Mouse (Mus musculus): ENCODE results near the gene Olfr739. TPM values are rescaled to one million over a fixed set of nuclear protein-coding genes. Genes with fewer than 3 reads are reported as not detected.

Gene Olfr739
- total RNA-seq (2015) (not detected in 2 replicates), total RNA-seq (2017) (not detected in 2 replicates)

- no peak for ATAC-seq (ENCODE audit: poor library complexity, severe bottlenecking)
Measured at GRCm38 (mm10) chr14:50418326-50418725, at the start of gene Olfr739. TSS of gene Olfr739 (plus strand) at chr14:50418626.

- ATAC-seq (ENCODE audit: poor library complexity, severe bottlenecking) = no peak
Measured at GRCm38 (mm10) chr14:50380863-50381262, 37.6 kb upstream of the Olfr739 start, which contains the start of gene Olfr736. TSS of gene Olfr736 (plus strand) at chr14:50381163.

DNA sequence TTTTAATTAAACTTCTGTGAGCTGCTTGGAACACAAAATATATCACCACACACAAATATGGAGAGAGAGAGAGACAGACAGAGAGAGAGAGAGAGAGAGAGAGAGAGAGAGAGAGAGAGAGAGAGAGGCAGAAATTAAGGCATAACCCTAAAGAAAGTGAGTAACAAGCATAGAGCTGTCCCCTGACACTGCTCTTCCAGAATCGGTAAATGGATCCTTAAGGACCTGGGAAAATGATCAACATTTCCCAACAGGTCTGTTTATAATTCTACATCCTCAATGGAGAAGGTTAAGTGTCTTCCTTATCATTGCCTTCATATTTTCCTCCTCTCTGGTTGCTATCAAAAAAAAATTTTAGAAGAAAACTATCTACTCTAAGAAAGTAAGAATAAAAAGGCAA lies 11.2 kb upstream of the Olfr739 start, which contains the start of gene Olfr738:
Gene Olfr738, plus strand, starts transcription at position 301 of the 400 bp plus-strand sequence.
- ATAC-seq (ENCODE audit: poor library complexity, severe bottlenecking) = no peak

- ATAC-seq (ENCODE audit: poor library complexity, severe bottlenecking) = no peak
Measured at GRCm38 (mm10) chr14:50445245-50445644, 26.8 kb downstream of the Olfr739 start, which contains the start of gene Olfr740. TSS of gene Olfr740 (plus strand) at chr14:50445545.

- ATAC-seq (ENCODE audit: poor library complexity, severe bottlenecking) = no peak
Measured at GRCm38 (mm10) chr14:50472438-50472837, 54.0 kb downstream of the Olfr739 start, which contains the start of gene Olfr741. TSS of gene Olfr741 (plus strand) at chr14:50472738.

Other genes with a start within 250 kb of the Olfr739 start
- not detected in 2 replicates for gene Olfr730, start 230.4 kb upstream of the Olfr739 start, total RNA-seq (2015)
- not detected in 2 replicates for gene Olfr730, start 230.4 kb upstream of the Olfr739 start, total RNA-seq (2017)
- gene Olfr731, start 176.8 kb upstream of the Olfr739 start, total RNA-seq (2015) = not detected in 2 replicates
- not detected in 2 replicates for gene Olfr731, start 176.8 kb upstream of the Olfr739 start, total RNA-seq (2017)
- gene Olfr732, start 134.4 kb upstream of the Olfr739 start, total RNA-seq (2015) = not detected in 2 replicates
- not detected in 2 replicates for gene Olfr732, start 134.4 kb upstream of the Olfr739 start, total RNA-seq (2017)
- not detected in 2 replicates for gene Olfr733, start 117.1 kb upstream of the Olfr739 start, total RNA-seq (2015)
- not detected in 2 replicates for gene Olfr733, start 117.1 kb upstream of the Olfr739 start, total RNA-seq (2017)
- gene Olfr734, start 91.9 kb upstream of the Olfr739 start, total RNA-seq (2015) = not detected in 2 replicates
- not detected in 2 replicates for gene Olfr734, start 91.9 kb upstream of the Olfr739 start, total RNA-seq (2017)
- gene Olfr735, start 69.8 kb upstream of the Olfr739 start, total RNA-seq (2015) = not detected in 2 replicates
- gene Olfr735, start 69.8 kb upstream of the Olfr739 start, total RNA-seq (2017) = not detected in 2 replicates
- gene Tlr11, start 60.7 kb upstream of the Olfr739 start, total RNA-seq (2015) = 0.45 and 1.3 TPM in 2 replicates
- gene Tlr11, start 60.7 kb upstream of the Olfr739 start, total RNA-seq (2017) = 1.2 and 1.4 TPM in 2 replicates
- gene Olfr736, start 37.5 kb upstream of the Olfr739 start, total RNA-seq (2015) = not detected in 2 replicates
- gene Olfr736, start 37.5 kb upstream of the Olfr739 start, total RNA-seq (2017) = not detected in 2 replicates
- gene Olfr738, start 11.1 kb upstream of the Olfr739 start, total RNA-seq (2015) = not detected in 2 replicates
- gene Olfr738, start 11.1 kb upstream of the Olfr739 start, total RNA-seq (2017) = not detected in 2 replicates
- not detected in 2 replicates for gene Olfr740, start 26.9 kb downstream of the Olfr739 start, total RNA-seq (2015)
- not detected in 2 replicates for gene Olfr740, start 26.9 kb downstream of the Olfr739 start, total RNA-seq (2017)
- gene Olfr741, start 54.1 kb downstream of the Olfr739 start, total RNA-seq (2015) = not detected in 2 replicates
- not detected in 2 replicates for gene Olfr741, start 54.1 kb downstream of the Olfr739 start, total RNA-seq (2017)
- not detected in 2 replicates for gene Olfr742, start 85.0 kb downstream of the Olfr739 start, total RNA-seq (2015)
- not detected in 2 replicates for gene Olfr742, start 85.0 kb downstream of the Olfr739 start, total RNA-seq (2017)
- gene Olfr743, start 103.2 kb downstream of the Olfr739 start, total RNA-seq (2015) = not detected in 2 replicates
- gene Olfr743, start 103.2 kb downstream of the Olfr739 start, total RNA-seq (2017) = not detected in 2 replicates
- gene Olfr744, start 196.3 kb downstream of the Olfr739 start, total RNA-seq (2015) = not detected in 2 replicates
- not detected in 2 replicates for gene Olfr744, start 196.3 kb downstream of the Olfr739 start, total RNA-seq (2017)
- not detected in 2 replicates for gene Olfr745, start 220.8 kb downstream of the Olfr739 start, total RNA-seq (2015)
- gene Olfr745, start 220.8 kb downstream of the Olfr739 start, total RNA-seq (2017) = not detected in 2 replicates
- not detected in 2 replicates for gene Olfr746, start 228.5 kb downstream of the Olfr739 start, total RNA-seq (2015)
- not detected in 2 replicates for gene Olfr746, start 228.5 kb downstream of the Olfr739 start, total RNA-seq (2017)

Data from megakaryocyte, adult 5-6 weeks (primary cell).